In genomic region chr4:40778656-40779055, GRCm38 (mm10) we compare ENCODE assay signal across 10 mouse cellular contexts. TPM values are rescaled to one million over a fixed set of nuclear protein-coding genes. Genes with fewer than 3 reads are reported as not detected.
A peak's percentile ranks its signal among the peaks of the same experiment; 100 is the strongest.
DNase-seq lines count a peak whose midpoint lies in the region; ATAC-seq lines count a peak whose summit lies in the region.
"Had no signal": no experiment of that assay in that cellular context is flagged by ENCODE, and none has a peak within 500 bp of the region (broad histone marks: within the 10 kb centered on the region; RNA-seq: fewer than 3 reads in every experiment).

No protein-coding gene starts in this region.

- peaks cover 49% of the 10 kb centered on the region for H3K4me1 ChIP-seq in kidney, embryonic 15.5 days

- no peak for ATAC-seq in kidney, embryonic 15.5 days (replicated peaks; ENCODE audit: low FRiP score)
- ATAC-seq: forebrain, embryonic 13.5 days had no signal

- peak; percentile 44 for DNase-seq in adrenal gland, postnatal 10 days
- no peak for DNase-seq in adrenal gland, adult 8-10 months
- DNase-seq in kidney, postnatal 10 days, result peak; percentile 47
- DNase-seq in urinary bladder, postnatal 14 days (ENCODE audit: low spot score), result peak; percentile 13
- no peak for DNase-seq in urinary bladder, adult 18-20 months (ENCODE audit: low spot score in 2 of 2)
- no peak for DNase-seq in spleen, postnatal 14 days (ENCODE audit: low spot score in 2 of 2)
- DNase-seq in neural tube, embryonic 10.5 days (ENCODE audit: extremely low spot score, low spot score), result no peak
- DNase-seq: left cerebral cortex, postnatal 4 days had no signal

- H3K36me3 ChIP-seq in kidney, embryonic 15.5 days, result no peaks in the 10 kb centered on the region

- no peaks in the 10 kb centered on the region for H3K9me3 ChIP-seq in kidney, embryonic 15.5 days (replicated peaks)
- H3K9me3 ChIP-seq: forebrain, embryonic 13.5 days had no signal

- no peak overlapping the region for H3K9ac ChIP-seq in kidney, embryonic 15.5 days
- H3K9ac ChIP-seq: forebrain, embryonic 13.5 days had no signal

- no peak overlapping the region for H3K4me3 ChIP-seq in kidney, embryonic 15.5 days (replicated peaks)
- H3K4me3 ChIP-seq: forebrain, embryonic 13.5 days had no signal

- 82% methylated on average over 6 of the region's 6 CpGs for WGBS in kidney, embryonic 15.5 days

- no peaks in the 10 kb centered on the region for H3K27me3 ChIP-seq in kidney, embryonic 15.5 days

- H3K27ac ChIP-seq in kidney, embryonic 15.5 days, result no peak overlapping the region
- H3K27ac ChIP-seq: forebrain, embryonic 13.5 days had no signal

- H3K4me2 ChIP-seq in kidney, embryonic 15.5 days, result no peak overlapping the region
- H3K4me2 ChIP-seq: forebrain, embryonic 13.5 days had no signal

RNA-seq across cellular contexts. Expression of gene Smu1, which starts 20.9 kb away (rescaled TPM):
- total RNA-seq in adrenal gland, postnatal 10 days (2021), result 10 to 100 TPM; 57.2 to 62.3 TPM
- 10 to 100 TPM; 59.2 to 65.8 (median 62.7) TPM for total RNA-seq in adrenal gland, adult 8-10 months (2022)
- 159 and 162 TPM in 2 replicates for polyA plus RNA-seq in kidney, embryonic 15.5 days (2015; fragmentation: Nextera tagmentation; extraction: Ambion mirVana)

RNA-seq across cellular contexts. Expression of gene Dnaja1, which starts 56.7 kb away (rescaled TPM):
- total RNA-seq in adrenal gland, postnatal 10 days (2021), result 100 to 1,000 TPM; 199 to 219 TPM
- total RNA-seq in adrenal gland, adult 8-10 months (2022), result 100 to 1,000 TPM; 201 to 366 (median 233) TPM
- 475 and 513 TPM in 2 replicates for polyA plus RNA-seq in kidney, embryonic 15.5 days (2015; fragmentation: Nextera tagmentation; extraction: Ambion mirVana)

Comparison
In these comparisons a context has a peak if more than half of its experiments do, and no peak if none do; other contexts are left out.
1. DNase-seq: peak in adrenal gland, postnatal 10 days (single experiment), kidney, postnatal 10 days (single experiment) and urinary bladder, postnatal 14 days (single experiment); none in adrenal gland, adult 8-10 months (single experiment), urinary bladder, adult 18-20 months (0 of 2), spleen, postnatal 14 days (0 of 2) and neural tube, embryonic 10.5 days (single experiment).